Mouse (Mus musculus): ENCODE data around the gene Adk.

- TF ChIP-seq MAFK (IDR thresholded peaks at IDR 0.05; ENCODE audit: insufficient read depth, low read depth, low read length) (no peak), HCFC1 (IDR thresholded peaks at IDR 0.05; ENCODE audit: borderline replicate concordance, insufficient read depth, low read length) (no peak)
Measured at GRCm38 (mm10) chr14:21463117-21463712, 410.8 kb downstream of the Adk start.
